Mouse (Mus musculus) stomach, postnatal 0 days (tissue): ENCODE data around the gene Cacna2d1.

Experiments used
- CTCF ChIP-seq: IDR thresholded peaks from 2 replicates; pipeline ENCODE4 v1.5.1; 2016; ENCODE audit warnings: antibody characterized with exemption, low read depth, mild to moderate bottlenecking, moderate library complexity
- EP300 ChIP-seq: optimal IDR thresholded peaks from 2 replicates; pipeline ENCODE3; 2016; ENCODE audit warnings: antibody characterized with exemption

DNA sequence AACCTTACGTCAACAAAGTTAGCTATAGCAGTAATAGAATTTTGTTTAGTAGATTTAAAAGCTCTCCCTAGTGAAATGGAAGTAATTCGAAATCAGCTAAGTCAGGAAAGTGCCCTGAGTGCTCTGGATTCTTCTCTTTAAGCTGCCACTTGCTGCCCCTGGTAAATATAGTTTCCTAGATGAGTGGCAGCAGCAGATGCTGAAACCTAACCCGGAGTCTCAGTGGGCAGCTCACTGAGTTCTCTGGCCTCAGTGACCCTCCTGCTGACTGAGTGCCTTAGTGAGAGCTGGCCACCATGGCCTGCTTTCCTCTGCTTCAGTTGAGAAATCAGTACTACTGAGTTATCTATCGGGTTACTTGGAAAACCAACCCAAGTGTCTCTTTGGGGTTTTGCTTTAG, 37.3 kb downstream of the Cacna2d1 start:
- TF ChIP-seq CTCF = no peak
- no peak for TF ChIP-seq EP300
